Mouse (Mus musculus): ENCODE measurements around the gene Grip1.

Grip1 gene

GRCm38 (mm10) chr10:119833334-119833733, 379.7 kb downstream of the Grip1 start:
- no peak for DNase-seq (ENCODE audit: low read depth)

- DNase-seq (ENCODE audit: low read depth) = no peak
Measured at GRCm38 (mm10) chr10:119834122-119834521, 380.5 kb downstream of the Grip1 start.

- DNase-seq (ENCODE audit: low read depth) = no peak
Measured at GRCm38 (mm10) chr10:119839645-119840044, 386.0 kb downstream of the Grip1 start.

- DNase-seq (ENCODE audit: low read depth) = no peak
Measured at GRCm38 (mm10) chr10:119842004-119842403, 388.4 kb downstream of the Grip1 start.

GRCm38 (mm10) chr10:119845705-119846410, 392.2 kb downstream of the Grip1 start:
- no peak for DNase-seq (ENCODE audit: low read depth)

GRCm38 (mm10) chr10:119851594-119851993, 398.0 kb downstream of the Grip1 start:
- DNase-seq (ENCODE audit: low read depth) = no peak

GRCm38 (mm10) chr10:119852582-119853135, 399.0 kb downstream of the Grip1 start:
- DNase-seq (ENCODE audit: low read depth) = no peak

- DNase-seq (ENCODE audit: low read depth) = no peak
Measured at GRCm38 (mm10) chr10:119867726-119868125, 414.1 kb downstream of the Grip1 start.

GRCm38 (mm10) chr10:119868995-119869579, 415.5 kb downstream of the Grip1 start:
- DNase-seq (ENCODE audit: low read depth) = no peak

GRCm38 (mm10) chr10:119876721-119877120, 423.1 kb downstream of the Grip1 start:
- DNase-seq (ENCODE audit: low read depth) = no peak

- no peak for DNase-seq (ENCODE audit: low read depth)
Measured at GRCm38 (mm10) chr10:119878331-119878730, 424.7 kb downstream of the Grip1 start.

GRCm38 (mm10) chr10:119884591-119884990, 431.0 kb downstream of the Grip1 start:
- DNase-seq (ENCODE audit: low read depth) = no peak

GRCm38 (mm10) chr10:119885563-119885962, 431.9 kb downstream of the Grip1 start:
- DNase-seq (ENCODE audit: low read depth) = peak; percentile 6

GRCm38 (mm10) chr10:119886681-119887080, 433.1 kb downstream of the Grip1 start:
- no peak for DNase-seq (ENCODE audit: low read depth)

- no peak for DNase-seq (ENCODE audit: low read depth)
Measured at GRCm38 (mm10) chr10:119902754-119903153, 449.1 kb downstream of the Grip1 start.

- DNase-seq (ENCODE audit: low read depth) = no peak
Measured at GRCm38 (mm10) chr10:119906869-119907268, 453.2 kb downstream of the Grip1 start.

GRCm38 (mm10) chr10:119917995-119918394, 464.4 kb downstream of the Grip1 start:
- DNase-seq (ENCODE audit: low read depth) = no peak

- no peak for DNase-seq (ENCODE audit: low read depth)
Measured at GRCm38 (mm10) chr10:119927963-119928362, 474.3 kb downstream of the Grip1 start.

GRCm38 (mm10) chr10:119928921-119929320, 475.3 kb downstream of the Grip1 start:
- no peak for DNase-seq (ENCODE audit: low read depth)

GRCm38 (mm10) chr10:119932794-119933193, 479.2 kb downstream of the Grip1 start:
- no peak for DNase-seq (ENCODE audit: low read depth)

- no peak for DNase-seq (ENCODE audit: low read depth)
Measured at GRCm38 (mm10) chr10:119933362-119933761, 479.7 kb downstream of the Grip1 start.

- no peak for DNase-seq (ENCODE audit: low read depth)
Measured at GRCm38 (mm10) chr10:119935231-119935630, 481.6 kb downstream of the Grip1 start.

GRCm38 (mm10) chr10:119937481-119937880, 483.9 kb downstream of the Grip1 start:
- DNase-seq (ENCODE audit: low read depth) = no peak

Data from c-Kit-positive CD71-negative TER-119-negative erythroid progenitor cells, embryonic 14.5 days (primary cell).